Mouse (Mus musculus): ENCODE measurements at regions not wholly inside any gene's neighbourhood (a gene's known extent, or its start where the extent isn't known, plus 50 kb on each side); places are given as distances from the start of the nearest gene placed in this dataset.

- DNase-seq (ENCODE audit: low spot score), result no peak
Measured at GRCm38 (mm10) chr12:52622398-52622797, 76.8 kb upstream of the Akap6 start.

- DNase-seq (ENCODE audit: low spot score), result no peak
Measured at GRCm38 (mm10) chr12:52623416-52624108, 75.6 kb upstream of the Akap6 start.

GRCm38 (mm10) chr12:52624871-52625270 lies 74.3 kb upstream of the Akap6 start:
- DNase-seq (ENCODE audit: low spot score), result no peak

GRCm38 (mm10) chr12:52628771-52629170 lies 70.4 kb upstream of the Akap6 start:
- DNase-seq (ENCODE audit: low spot score), result no peak

GRCm38 (mm10) chr12:52635121-52635878 lies 63.9 kb upstream of the Akap6 start:
- DNase-seq (ENCODE audit: low spot score), result no peak

- DNase-seq (ENCODE audit: low spot score), result no peak
Measured at GRCm38 (mm10) chr12:52636186-52636881, 62.8 kb upstream of the Akap6 start.

GRCm38 (mm10) chr12:52636920-52637319 lies 62.3 kb upstream of the Akap6 start:
- no peak for DNase-seq (ENCODE audit: low spot score)

GRCm38 (mm10) chr12:52637506-52638249 lies 61.5 kb upstream of the Akap6 start:
- DNase-seq (ENCODE audit: low spot score), result peak; percentile 61

- peak; percentile 31 for DNase-seq (ENCODE audit: low spot score)
Measured at GRCm38 (mm10) chr12:52638461-52638860, 60.7 kb upstream of the Akap6 start.

- DNase-seq (ENCODE audit: low spot score), result no peak
Measured at GRCm38 (mm10) chr12:52644059-52644458, 55.1 kb upstream of the Akap6 start.
